Mouse (Mus musculus): Measurements from ENCODE around the gene Olfr1130. TPM values are rescaled to one million over a fixed set of nuclear protein-coding genes. Genes with fewer than 3 reads are reported as not detected.
"Not testable (repeated sequence)": the region's sequence is repeated elsewhere in the genome, so short reads cannot be mapped to it uniquely, and the experiment has no call there.

The Olfr1130 gene
- not detected for total RNA-seq (2021)
- long read RNA-seq, experiment 1, result 0 reads
- long read RNA-seq, experiment 2, result 0 reads

GRCm38 (mm10) chr2:87605912-87606311 lies at the start of gene Olfr1130:
TSS of gene Olfr1130 (plus strand) at chr2:87606212.
- not testable (repeated sequence) for H3K27ac ChIP-seq; DNase-seq (ENCODE audit: low spot score in 2 of 2); H3K4me3 ChIP-seq

DNA sequence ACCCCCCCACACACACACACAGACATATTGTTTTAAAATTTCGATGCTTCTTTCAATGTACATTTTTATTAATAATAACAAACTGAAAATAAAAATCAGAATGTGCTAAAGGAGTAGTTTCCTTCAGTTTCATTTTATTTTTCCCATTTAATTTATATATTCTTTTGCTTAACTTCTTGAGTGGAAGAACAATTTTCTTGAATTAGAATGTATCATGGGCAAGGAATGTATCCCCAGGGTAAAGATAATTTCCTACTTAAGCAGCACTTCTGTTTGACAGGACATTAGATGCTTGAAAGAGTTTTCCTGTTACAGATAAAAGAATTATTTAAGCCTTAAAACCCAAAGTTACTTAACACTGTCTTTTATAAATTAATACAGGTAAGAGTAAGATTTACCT lies 32.4 kb upstream of the Olfr1130 start, which contains the start of gene Olfr1129:
Gene Olfr1129 (plus strand): TSS at position 301 of the 400 bp plus-strand sequence.
- not testable (repeated sequence) for H3K4me3 ChIP-seq, H3K27ac ChIP-seq

DNA sequence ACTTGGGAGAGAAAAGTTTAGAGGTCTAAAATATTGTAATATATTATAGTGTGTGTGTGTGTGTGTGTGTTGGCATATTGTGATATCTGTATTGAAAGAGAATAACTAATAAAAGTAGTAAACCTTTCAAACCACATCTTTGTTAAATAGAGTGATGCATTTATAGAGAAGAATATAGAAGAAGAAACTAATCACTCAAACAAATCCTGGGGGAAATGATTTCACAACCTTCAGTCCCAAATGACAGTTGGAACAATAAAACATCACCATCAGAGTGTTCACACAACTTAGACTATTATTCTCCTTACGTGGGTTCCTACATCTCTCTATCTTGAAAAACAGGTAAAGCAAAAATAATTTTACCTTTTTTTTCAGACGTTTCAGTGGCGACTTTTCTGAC lies 20.8 kb downstream of the Olfr1130 start, which contains the start of gene Olfr1131:
Gene Olfr1131 (plus strand): TSS at position 301 of the 400 bp plus-strand sequence.
- H3K4me3 ChIP-seq, result no peak within 1 kb of the TSS
- H3K27ac ChIP-seq, result no peak within 1 kb of the TSS
- no peak for DNase-seq (ENCODE audit: low spot score in 2 of 2)
- no peak for TF ChIP-seq CTCF (conservative IDR thresholded peaks at IDR 0.05)

More for the DNA sequence above, 32.4 kb upstream of the Olfr1130 start, which contains the start of gene Olfr1129:
- not testable (repeated sequence) for DNase-seq (ENCODE audit: low spot score in 2 of 2)

- no peak for DNase-seq (ENCODE audit: low spot score in 2 of 2)
- H3K27ac ChIP-seq, result no peak within 1 kb of the TSS
- no peak within 1 kb of the TSS for H3K4me3 ChIP-seq
- no peak for TF ChIP-seq CTCF (conservative IDR thresholded peaks at IDR 0.05)
Observed at GRCm38 (mm10) chr2:87637435-87637834, 31.4 kb downstream of the Olfr1130 start, which contains the start of gene Olfr1132. TSS of gene Olfr1132 (minus strand) at chr2:87637535.

DNA sequence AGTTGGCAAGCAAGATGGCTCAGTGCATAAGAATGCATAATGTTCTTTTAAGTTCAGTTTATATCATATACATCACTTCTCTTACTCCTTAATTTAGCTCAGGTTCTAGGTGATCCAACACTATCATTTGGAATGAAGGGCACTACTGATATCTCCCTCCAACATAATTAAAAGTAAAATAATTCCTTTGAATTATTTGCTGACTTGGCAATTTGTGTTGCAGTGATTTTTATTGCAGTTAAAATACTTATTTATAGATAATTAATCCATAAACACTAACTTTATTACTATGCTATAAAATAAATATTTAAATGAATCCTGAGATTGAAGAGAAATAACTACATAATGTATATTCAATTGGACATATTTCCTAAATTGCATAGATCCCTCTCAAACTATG lies 36.4 kb downstream of the Olfr1130 start:
- no peak overlapping the region for H3K27ac ChIP-seq
- DNase-seq (ENCODE audit: low spot score in 2 of 2), result no peak
- H3K4me3 ChIP-seq, result no peak overlapping the region
- TF ChIP-seq CTCF (conservative IDR thresholded peaks at IDR 0.05), result no peak

- TF ChIP-seq CTCF (conservative IDR thresholded peaks at IDR 0.05), result no peak
- no peak within 1 kb of the TSS for H3K4me3 ChIP-seq
- DNase-seq (ENCODE audit: low spot score in 2 of 2), result no peak
- no peak within 1 kb of the TSS for H3K27ac ChIP-seq
Observed at GRCm38 (mm10) chr2:87647274-87647673, 41.3 kb downstream of the Olfr1130 start, which contains the start of gene Olfr1133. TSS of gene Olfr1133 (minus strand) at chr2:87647374.

DNA sequence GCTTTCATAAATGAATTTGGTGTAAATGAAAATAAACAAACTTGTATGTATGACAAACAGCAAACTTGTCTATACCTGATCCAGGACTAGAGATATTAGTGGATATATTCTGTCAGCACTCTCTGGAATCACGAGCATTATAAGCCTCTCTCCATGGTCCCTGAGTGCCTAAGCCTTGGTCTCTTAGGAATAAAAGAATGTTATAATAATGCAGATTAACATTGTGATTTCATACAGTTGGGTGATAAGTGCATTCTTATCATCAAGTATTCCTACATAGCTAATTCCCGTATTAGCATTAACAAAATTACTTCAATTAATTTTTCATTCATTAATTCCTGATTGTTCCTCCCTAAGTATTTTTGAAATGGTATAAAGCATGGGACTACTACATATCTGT lies 52.3 kb downstream of the Olfr1130 start, which contains the start of gene Olfr1134:
Gene Olfr1134 (minus strand): TSS at position 101 of the 400 bp plus-strand sequence.
- no peak within 1 kb of the TSS for H3K4me3 ChIP-seq
- DNase-seq (ENCODE audit: low spot score in 2 of 2), result no peak
- H3K27ac ChIP-seq, result no peak within 1 kb of the TSS
- no peak for TF ChIP-seq CTCF (conservative IDR thresholded peaks at IDR 0.05)

Other genes starting within 250 kb of the Olfr1130 start
- not detected for gene Olfr1121, start 236.3 kb upstream of the Olfr1130 start, total RNA-seq (2021)
- gene Olfr1122, start 220.4 kb upstream of the Olfr1130 start, total RNA-seq (2021), result under 1 TPM in 1 of 2 experiments, not detected in 1; 0.08 TPM
- not detected for gene Olfr1123, start 189.6 kb upstream of the Olfr1130 start, total RNA-seq (2021)
- not detected for gene Olfr1124, start 175.9 kb upstream of the Olfr1130 start, total RNA-seq (2021)
- gene Olfr1126, start 152.2 kb upstream of the Olfr1130 start, total RNA-seq (2021), result not detected
- gene Pramel7, start 109.1 kb upstream of the Olfr1130 start, total RNA-seq (2021), result not detected
- gene Pramel6, start 99.6 kb upstream of the Olfr1130 start, total RNA-seq (2021), result not detected
- under 1 TPM in 1 of 2 experiments, not detected in 1; 0.28 TPM for gene Olfr153, start 74.4 kb upstream of the Olfr1130 start, total RNA-seq (2021)
- not detected for gene Olfr1128, start 60.7 kb upstream of the Olfr1130 start, total RNA-seq (2021)
- not detected for gene Olfr1129, start 32.3 kb upstream of the Olfr1130 start, total RNA-seq (2021)
- gene Olfr1131, start 20.9 kb downstream of the Olfr1130 start, total RNA-seq (2021), result not detected
- not detected for gene Olfr1132, start 31.3 kb downstream of the Olfr1130 start, total RNA-seq (2021)
- not detected for gene Olfr1133, start 41.2 kb downstream of the Olfr1130 start, total RNA-seq (2021)
- not detected for gene Olfr1134, start 52.2 kb downstream of the Olfr1130 start, total RNA-seq (2021)
- gene Olfr1135, start 67.5 kb downstream of the Olfr1130 start, total RNA-seq (2021), result not detected
- not detected for gene Olfr1136, start 87.7 kb downstream of the Olfr1130 start, total RNA-seq (2021)
- gene Olfr1137, start 107.0 kb downstream of the Olfr1130 start, total RNA-seq (2021), result not detected
- gene Olfr1138, start 133.8 kb downstream of the Olfr1130 start, total RNA-seq (2021), result not detected
- not detected for gene Olfr1140, start 137.5 kb downstream of the Olfr1130 start, total RNA-seq (2021)
- not detected for gene Olfr1141, start 147.8 kb downstream of the Olfr1130 start, total RNA-seq (2021)
- not detected for gene Olfr152, start 173.3 kb downstream of the Olfr1130 start, total RNA-seq (2021)
- not detected for gene Olfr1143, start 194.4 kb downstream of the Olfr1130 start, total RNA-seq (2021)
- gene Olfr1145, start 203.6 kb downstream of the Olfr1130 start, total RNA-seq (2021), result not detected
- gene Olfr1148, start 224.3 kb downstream of the Olfr1130 start, total RNA-seq (2021), result not detected
- gene Olfr1150-ps1, start 237.8 kb downstream of the Olfr1130 start, total RNA-seq (2021), result not detected
- not detected for gene Olfr1151, start 249.7 kb downstream of the Olfr1130 start, total RNA-seq (2021)

Measured in layer of hippocampus, adult 2 months (tissue).